Mouse (Mus musculus): ENCODE measurements around the gene Hist1h2bn.
A peak's percentile ranks its signal among the peaks of the same experiment; 100 is the strongest.
"Not testable (repeated sequence)": the region's sequence is repeated elsewhere in the genome, so short reads cannot be mapped to it uniquely, and the experiment has no call there.

- not testable (repeated sequence) for TF ChIP-seq CTCF (IDR thresholded peaks at IDR 0.05; ENCODE audit: insufficient read depth, low read length)
- peak; percentile 79; the same call in 1 of the 2 replicates for TF ChIP-seq POLR2A (IDR thresholded peaks at IDR 0.05; ENCODE audit: borderline replicate concordance, extremely low read depth, low read depth, low read length)
Measured at GRCm38 (mm10) chr13:21750159-21751017, 3.5 kb upstream of the Hist1h2bn start, which contains the start of gene Hist1h4k.

Measured in lung, adult 2 months (tissue).